Mouse (Mus musculus) limb, embryonic 14.5 days (tissue): ENCODE data around the gene Rad51b. TPM values are rescaled to one million over a fixed set of nuclear protein-coding genes. Genes with fewer than 3 reads are reported as not detected.

Experiments
- ATAC-seq: fragments of 200-750 bp; cut with Nextera tagmentation; 2 replicates; pipeline ENCODE4 v1.8.0; 2017; ENCODE audit warnings: low read depth, moderate number of reproducible peaks, moderate TSS enrichment; ENCODE audit not compliant: low FRiP score
- DNase-seq: peaks from one replicate; pipeline ENCODE4 v3.0.0-alpha.2; 2015; ENCODE audit warnings: low spot score
- H3K27ac ChIP-seq: fragments of 300-500 bp; sonication (generic); replicated peaks from 2 replicates; pipeline ENCODE4 v1.5.1; 2014; ENCODE audit warnings: low read depth, mild to moderate bottlenecking, low read length, moderate library complexity, mixed read lengths
- H3K27me3 ChIP-seq: fragments of 300-500 bp; sonication (generic); 2 replicates; pipeline ENCODE4 v1.6.1; 2014; ENCODE audit warnings: low read length, mixed read lengths; ENCODE audit not compliant: control insufficient read depth, insufficient read depth
- H3K36me3 ChIP-seq: fragments of 300-500 bp; sonication (generic); 2 replicates; pipeline ENCODE4 v1.6.1; 2014; ENCODE audit warnings: mild to moderate bottlenecking, low read length, moderate library complexity, mixed read lengths; ENCODE audit not compliant: control insufficient read depth, insufficient read depth
- H3K4me1 ChIP-seq: fragments of 300-500 bp; sonication (generic); 2 replicates; pipeline ENCODE4 v1.6.1; 2014; ENCODE audit warnings: antibody characterized with exemption, low read length, mixed read lengths; ENCODE audit not compliant: control insufficient read depth, insufficient read depth
- H3K4me2 ChIP-seq: fragments of 300-500 bp; sonication (generic); replicated peaks from 2 replicates; pipeline ENCODE4 v1.6.1; 2014; ENCODE audit warnings: low read depth, mild to moderate bottlenecking, low read length, moderate library complexity; ENCODE audit not compliant: severe bottlenecking
- H3K4me3 ChIP-seq: fragments of 300-500 bp; sonication (generic); replicated peaks from 2 replicates; pipeline ENCODE4 v1.5.1; 2014; ENCODE audit warnings: low read length
- H3K9ac ChIP-seq: fragments of 300-500 bp; sonication (generic); 2 replicates; pipeline ENCODE4 v1.6.1; 2014; ENCODE audit warnings: mild to moderate bottlenecking, low read depth, low read length, moderate library complexity; ENCODE audit not compliant: severe bottlenecking
- H3K9me3 ChIP-seq: fragments of 300-500 bp; sonication (generic); 2 replicates; pipeline ENCODE4 v1.6.1; 2016; ENCODE audit warnings: low read length; ENCODE audit not compliant: control insufficient read depth
- POLR2A ChIP-seq: fragments of 200-500 bp; IDR thresholded peaks from 2 replicates; pipeline ENCODE4 v1.8.0; 2012; ENCODE audit warnings: inconsistent platforms, mild to moderate bottlenecking, moderate library complexity, borderline replicate concordance; ENCODE audit not compliant: insufficient read depth, insufficient read length; ENCODE audit errors: extremely low read depth
- WGBS: fragments of 180-500 bp; shearing (Covaris S2); extraction: QIAGEN DNeasy Blood & Tissue Kit; methylation state at CpG from one replicate; pipeline ENCODE4 v1.1.7; 2014; 5-methylcytosine and 5-hydroxymethylcytosine counted together
- polyA plus RNA-seq, 2 experiments: library from polyadenylated mRNA; depleted of rRNA in 1 of 2; stranded (reverse) in 1 of 2; unstranded in 1 of 2; fragments of >200 nt; fragmentation: Nextera tagmentation in 1 of 2; extraction: Ambion mirVana in 1 of 2; gene quantifications; 2 replicates each; pipeline versions ENCODE4 v1.2.1 to v1.2.3; 2012 to 2014

Gene Rad51b
- polyA plus RNA-seq, 2 experiments = 3.2 to 5.7 TPM

DNA sequence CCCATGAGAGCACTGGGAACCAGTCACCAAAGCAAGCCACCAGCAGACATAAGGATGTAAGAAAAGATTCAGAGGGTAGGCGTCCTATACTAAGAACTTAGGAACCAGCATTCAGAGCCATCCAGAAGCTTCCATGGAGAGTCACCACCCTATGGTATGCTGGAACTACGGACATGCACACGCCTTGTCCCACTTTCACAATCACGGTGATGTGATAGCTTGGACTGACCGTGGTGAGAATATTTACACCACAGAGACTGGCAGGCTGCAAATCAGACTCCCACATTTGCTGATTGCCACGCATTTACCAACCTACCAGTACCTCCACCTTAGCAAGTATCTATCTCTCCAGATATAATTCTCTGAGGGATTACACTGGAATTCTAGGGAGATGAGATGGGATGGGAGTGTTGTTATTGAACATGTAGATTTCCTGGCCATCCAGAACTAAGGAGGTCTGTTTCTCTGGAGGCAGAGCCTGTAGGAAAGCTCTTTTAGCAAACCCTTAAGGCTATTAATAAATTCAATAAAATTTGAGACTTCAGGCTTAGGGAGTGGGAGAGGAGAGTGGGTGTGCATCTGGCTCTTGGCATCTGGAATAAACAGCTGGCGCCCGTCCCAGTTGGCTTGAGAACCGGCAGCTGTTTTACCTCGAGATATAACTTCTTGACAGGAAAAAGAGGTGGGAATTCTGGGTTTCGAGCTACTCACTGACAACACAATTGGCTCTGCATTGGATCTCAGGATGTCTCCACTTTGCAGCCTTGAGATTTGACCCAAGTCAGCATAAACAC, 559.2 kb downstream of the Rad51b start:
- Histone ChIP-seq H3K4me2 (no peak overlapping the region), H3K27me3 (no peaks in the 10 kb centered on the region), H3K4me3 (no peak overlapping the region), H3K9me3 (no peaks in the 10 kb centered on the region), H3K4me1 (peaks cover 39% of the 10 kb centered on the region), H3K27ac (peak overlapping the region; percentile 70), H3K36me3 (no peaks in the 10 kb centered on the region), H3K9ac (no peak overlapping the region)
- DNase-seq (peak; percentile 91), ATAC-seq (peak; percentile 76)
- WGBS = 41% methylated on average over 11 of the region's 11 CpGs
- TF ChIP-seq POLR2A = no peak

DNA sequence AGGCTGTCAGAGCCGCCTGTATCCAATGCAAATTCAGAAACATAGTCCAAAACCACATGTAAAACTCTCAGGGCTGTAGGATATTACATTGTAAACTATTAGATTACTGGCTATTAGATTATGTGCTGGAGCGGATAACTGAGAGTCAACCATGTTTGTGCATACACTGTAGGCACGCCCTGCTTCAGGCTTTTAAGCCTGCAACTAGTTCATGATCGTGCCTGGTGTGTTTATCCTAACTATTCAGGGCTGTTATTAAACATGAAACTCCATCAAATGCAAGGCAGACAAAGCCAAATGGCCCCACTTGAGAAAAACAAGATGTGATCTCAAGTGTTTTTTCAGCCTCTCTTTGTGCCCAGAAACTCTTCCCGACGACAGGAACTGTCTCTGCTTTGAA, 560.6 kb downstream of the Rad51b start:
- no peak for TF ChIP-seq POLR2A
- Histone ChIP-seq H3K36me3 (no peaks in the 10 kb centered on the region), H3K9me3 (no peaks in the 10 kb centered on the region), H3K27ac (0 out of 2 replicates have a peak overlapping the region, but pooled peaks have one; percentile 70), H3K9ac (no peak overlapping the region), H3K4me1 (peaks cover 39% of the 10 kb centered on the region), H3K4me3 (no peak overlapping the region), H3K27me3 (no peaks in the 10 kb centered on the region), H3K4me2 (no peak overlapping the region)
- 71% methylated on average over 6 of the region's 6 CpGs for WGBS
- ATAC-seq = no peak
- DNase-seq = no peak

DNA sequence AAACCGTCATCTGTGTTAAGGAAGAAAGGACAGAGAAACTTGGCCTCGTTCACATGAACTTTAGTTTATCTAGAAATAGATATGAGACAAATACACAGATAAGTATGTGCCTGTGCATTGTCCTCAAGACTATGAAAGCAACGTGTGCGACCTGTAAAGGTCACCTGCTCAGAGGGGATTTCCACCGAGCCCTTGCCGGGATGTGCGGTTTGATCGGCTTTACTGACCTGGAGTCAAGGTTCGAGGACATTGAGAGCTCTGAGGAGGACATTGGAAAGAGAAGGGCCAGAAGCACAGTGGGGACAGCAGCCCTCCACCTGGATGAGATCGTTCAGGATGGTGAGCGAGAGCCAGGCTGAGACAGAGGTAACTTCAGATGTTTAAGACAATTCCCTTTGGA, 561.3 kb downstream of the Rad51b start:
- Histone ChIP-seq H3K4me3 (no peak overlapping the region), H3K9ac (no peak overlapping the region), H3K27me3 (no peaks in the 10 kb centered on the region), H3K4me2 (no peak overlapping the region), H3K36me3 (no peaks in the 10 kb centered on the region), H3K9me3 (no peaks in the 10 kb centered on the region), H3K27ac (no peak overlapping the region), H3K4me1 (peaks cover 39% of the 10 kb centered on the region)
- no peak for ATAC-seq
- WGBS = 88% methylated on average over 11 of the region's 11 CpGs
- no peak for TF ChIP-seq POLR2A
- no peak for DNase-seq

DNA sequence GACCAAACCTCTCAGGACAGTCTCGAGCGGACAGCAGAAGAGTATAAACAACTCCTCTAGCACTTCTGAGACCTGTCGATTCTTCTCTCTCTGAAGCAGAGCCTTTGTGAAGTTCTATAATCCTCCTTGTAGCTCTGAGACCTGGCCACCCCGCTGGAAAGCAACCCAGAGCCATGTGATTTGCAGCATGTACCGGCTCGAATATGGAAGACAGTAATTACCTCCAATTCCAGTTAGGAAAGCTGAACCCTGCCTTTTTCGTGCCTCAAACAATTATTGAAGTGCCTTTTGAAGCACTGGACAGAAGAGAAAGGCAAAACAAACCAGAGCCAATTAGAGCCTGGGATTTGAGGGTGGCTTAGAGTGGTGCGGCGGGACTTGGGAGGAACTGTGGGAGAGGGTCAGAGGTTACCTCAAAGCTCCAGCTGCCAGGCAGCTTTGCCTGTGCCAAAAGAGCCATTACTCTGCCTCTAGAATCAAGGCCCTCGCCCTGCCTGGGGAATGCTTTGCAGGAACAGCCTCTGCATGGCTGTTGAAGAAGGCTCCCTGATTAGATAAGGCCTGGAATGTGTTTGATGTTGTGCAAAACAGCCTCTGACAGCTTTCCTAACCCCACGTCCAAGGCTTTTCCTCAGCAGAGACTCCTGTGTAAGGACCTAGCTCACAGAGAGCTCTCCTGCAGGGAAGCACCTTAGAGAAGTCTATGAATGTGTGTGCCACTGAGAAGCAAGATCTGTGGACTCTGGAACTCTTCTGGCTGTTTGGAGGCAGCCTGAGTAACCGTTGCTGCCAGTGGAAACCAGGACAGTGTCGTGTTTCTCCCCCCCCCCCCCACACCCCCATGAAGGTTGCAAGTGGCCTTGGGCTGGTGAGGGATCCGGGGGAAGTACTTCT, 562.5 kb downstream of the Rad51b start:
- no peak for TF ChIP-seq POLR2A
- no peaks in the 10 kb centered on the region for H3K36me3 ChIP-seq
- no peak overlapping the region for H3K9ac ChIP-seq
- no peaks in the 10 kb centered on the region for H3K27me3 ChIP-seq
- WGBS = 20% methylated on average over 14 of the region's 14 CpGs
- no peak overlapping the region for H3K4me2 ChIP-seq
- H3K4me3 ChIP-seq = no peak overlapping the region
- H3K4me1 ChIP-seq = peaks cover 44% of the 10 kb centered on the region
- H3K27ac ChIP-seq = peak overlapping the region; percentile 26; the same call in 1 of the 2 replicates
- no peaks in the 10 kb centered on the region for H3K9me3 ChIP-seq
- DNase-seq = peak; percentile 49
- 0 out of 2 replicates have a peak, but pooled peaks have one; percentile 16 for ATAC-seq

DNA sequence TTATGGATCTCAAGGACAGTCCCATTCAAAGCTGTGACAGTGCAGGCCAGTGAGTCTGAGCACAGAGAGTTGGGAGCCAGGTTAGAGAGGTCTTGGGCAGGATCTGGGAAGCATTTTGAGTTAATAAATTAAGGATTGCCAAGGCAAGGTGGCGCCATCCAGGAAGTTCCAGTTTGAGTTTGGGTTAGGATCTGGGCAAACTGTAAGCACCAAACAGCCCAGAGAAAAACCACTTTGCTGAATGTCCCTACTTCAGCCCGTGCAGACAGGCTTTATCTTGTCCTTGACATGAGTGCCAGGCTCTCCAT, 563.1 kb downstream of the Rad51b start:
- 61% methylated on average over 2 of the region's 2 CpGs for WGBS
- no peak for ATAC-seq
- no peak for DNase-seq
- no peak overlapping the region for H3K4me2 ChIP-seq
- no peak overlapping the region for H3K4me3 ChIP-seq
- peak overlapping the region; percentile 26; the same call in 1 of the 2 replicates for H3K27ac ChIP-seq
- no peaks in the 10 kb centered on the region for H3K36me3 ChIP-seq
- no peak for TF ChIP-seq POLR2A
- H3K9me3 ChIP-seq = no peaks in the 10 kb centered on the region
- no peaks in the 10 kb centered on the region for H3K27me3 ChIP-seq
- no peak overlapping the region for H3K9ac ChIP-seq
- peaks cover 49% of the 10 kb centered on the region for H3K4me1 ChIP-seq

Other genes with a start within 250 kb of the Rad51b start
- 18.9 and 23.1 TPM in 2 replicates for gene Pigh, start 207.6 kb upstream of the Rad51b start, polyA plus RNA-seq (2012; rRNA removed)
- 29.4 and 31.2 TPM in 2 replicates for gene Pigh, start 207.6 kb upstream of the Rad51b start, polyA plus RNA-seq (2014; fragmentation: Nextera tagmentation; extraction: Ambion mirVana)
- 0.39 and 0.40 TPM in 2 replicates for gene Arg2, start 166.5 kb upstream of the Rad51b start, polyA plus RNA-seq (2012; rRNA removed)
- 0.55 and 0.65 TPM in 2 replicates for gene Arg2, start 166.5 kb upstream of the Rad51b start, polyA plus RNA-seq (2014; fragmentation: Nextera tagmentation; extraction: Ambion mirVana)
- gene Vti1b, start 124.6 kb upstream of the Rad51b start, polyA plus RNA-seq (2012; rRNA removed) = 27.7 and 44.0 TPM in 2 replicates
- gene Vti1b, start 124.6 kb upstream of the Rad51b start, polyA plus RNA-seq (2014; fragmentation: Nextera tagmentation; extraction: Ambion mirVana) = 85.7 and 94.6 TPM in 2 replicates
- gene Rdh11, start 105.0 kb upstream of the Rad51b start, polyA plus RNA-seq (2012; rRNA removed) = 22.1 and 23.5 TPM in 2 replicates
- gene Rdh11, start 105.0 kb upstream of the Rad51b start, polyA plus RNA-seq (2014; fragmentation: Nextera tagmentation; extraction: Ambion mirVana) = 25.1 and 27.1 TPM in 2 replicates
- 9.4 and 10.2 TPM in 2 replicates for gene Rdh12, start 88.4 kb upstream of the Rad51b start, polyA plus RNA-seq (2012; rRNA removed)
- 15.4 and 24.2 TPM in 2 replicates for gene Rdh12, start 88.4 kb upstream of the Rad51b start, polyA plus RNA-seq (2014; fragmentation: Nextera tagmentation; extraction: Ambion mirVana)
- 29.7 and 32.2 TPM in 2 replicates for gene Zfyve26, start 978 bp upstream of the Rad51b start, polyA plus RNA-seq (2012; rRNA removed)
- 16.8 and 20.3 TPM in 2 replicates for gene Zfyve26, start 978 bp upstream of the Rad51b start, polyA plus RNA-seq (2014; fragmentation: Nextera tagmentation; extraction: Ambion mirVana)